Mouse (Mus musculus) urinary bladder, postnatal 14 days (tissue): ENCODE data around the gene Large1.
"Not testable (repeated sequence)": the region's sequence is repeated elsewhere in the genome, so short reads cannot be mapped to it uniquely, and the experiment has no call there.

ENCODE experiments used
- DNase-seq: peaks from one replicate; pipeline ENCODE4 v3.0.0; 2021; ENCODE audit warnings: low spot score

The Large1 gene

DNA sequence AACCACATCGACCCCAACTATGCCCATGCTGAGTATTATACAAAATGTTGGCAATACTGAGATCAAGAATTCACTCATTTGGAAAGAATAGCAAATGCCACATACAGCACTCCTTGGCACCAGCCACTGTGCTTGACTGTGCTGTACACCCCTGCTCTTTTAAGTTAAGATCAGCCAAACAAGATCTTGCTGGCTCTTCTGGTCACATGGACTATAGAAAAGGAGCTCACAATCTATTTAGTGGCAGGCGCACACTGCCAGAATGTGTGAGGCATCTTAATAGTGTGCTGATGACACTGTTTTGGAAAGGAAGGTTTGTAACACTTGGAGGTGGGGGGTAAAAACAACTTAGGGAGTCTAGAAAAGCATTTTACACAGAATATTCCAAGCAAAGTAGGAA, 337.0 kb downstream of the Large1 start:
- DNase-seq, result no peak

DNA sequence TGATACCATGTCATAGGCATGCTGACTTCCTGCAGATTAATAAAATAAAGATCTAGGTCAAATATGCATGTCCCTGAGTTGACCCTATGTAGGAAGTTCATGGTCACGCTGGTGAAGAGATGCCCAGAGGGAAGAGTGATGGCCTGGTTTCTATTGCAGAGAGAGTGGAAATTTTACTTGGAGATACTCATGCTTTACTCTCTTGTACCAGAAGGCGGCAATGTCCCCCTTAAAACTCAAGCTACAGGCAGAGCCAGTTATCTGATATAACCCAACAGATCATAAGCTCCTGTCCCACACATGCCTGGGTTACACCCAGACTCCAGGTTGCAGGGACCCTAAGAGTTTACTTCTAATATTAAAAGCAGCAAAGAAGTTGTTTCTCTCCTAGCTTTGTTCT, 345.9 kb downstream of the Large1 start:
- DNase-seq, result peak; percentile 16

GRCm38 (mm10) chr8:73003858-73004257, 349.5 kb downstream of the Large1 start:
- peak; percentile 35 for DNase-seq

DNA sequence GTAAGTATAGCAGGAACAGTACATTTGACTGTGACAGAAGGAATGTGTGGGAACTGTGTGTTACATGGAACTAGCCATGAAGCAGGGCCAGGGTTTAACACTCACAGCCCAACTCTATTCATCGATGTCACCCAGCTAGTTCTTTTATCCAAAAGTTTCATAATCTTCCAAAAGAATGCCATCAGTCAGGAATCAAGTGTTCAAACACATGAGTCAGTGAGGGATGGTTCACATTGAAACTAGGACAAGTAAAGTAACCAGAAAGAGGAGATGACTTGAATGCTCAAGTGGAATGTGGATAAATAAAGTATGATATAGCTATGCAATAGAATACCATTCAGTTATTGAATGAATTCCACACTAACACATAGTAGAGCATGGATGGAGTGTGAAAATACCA, 359.5 kb downstream of the Large1 start:
- no peak for DNase-seq

DNA sequence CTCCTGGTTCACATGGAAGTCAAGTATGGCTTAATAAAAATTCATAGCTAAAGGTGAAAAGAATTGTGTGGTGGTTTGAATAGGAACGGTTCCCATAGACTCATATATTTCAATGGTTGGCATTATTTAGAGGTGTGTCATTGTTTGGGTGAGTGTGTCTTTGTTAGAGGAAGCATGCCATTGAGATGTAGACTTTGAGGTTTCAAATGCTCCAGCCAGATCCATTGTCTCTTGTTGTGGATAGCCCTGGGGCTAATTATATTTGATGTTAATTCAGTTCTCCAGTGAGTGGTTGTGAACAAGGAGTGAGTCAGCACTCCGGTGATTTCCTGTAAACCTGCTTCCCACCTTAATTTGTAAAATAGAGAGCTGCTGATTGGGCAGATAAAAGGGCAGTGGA, 362.9 kb downstream of the Large1 start:
- DNase-seq, result no peak

- no peak for DNase-seq
These were observed 370.5 kb downstream of the Large1 start for GRCm38 (mm10) chr8:72982832-72983231.

GRCm38 (mm10) chr8:72955074-72955473, 398.3 kb downstream of the Large1 start:
- no peak for DNase-seq

GRCm38 (mm10) chr8:72941393-72941792, 411.9 kb downstream of the Large1 start:
- not testable (repeated sequence) for DNase-seq

- DNase-seq, result no peak
These were observed 434.0 kb downstream of the Large1 start for GRCm38 (mm10) chr8:72919182-72919902.

DNA sequence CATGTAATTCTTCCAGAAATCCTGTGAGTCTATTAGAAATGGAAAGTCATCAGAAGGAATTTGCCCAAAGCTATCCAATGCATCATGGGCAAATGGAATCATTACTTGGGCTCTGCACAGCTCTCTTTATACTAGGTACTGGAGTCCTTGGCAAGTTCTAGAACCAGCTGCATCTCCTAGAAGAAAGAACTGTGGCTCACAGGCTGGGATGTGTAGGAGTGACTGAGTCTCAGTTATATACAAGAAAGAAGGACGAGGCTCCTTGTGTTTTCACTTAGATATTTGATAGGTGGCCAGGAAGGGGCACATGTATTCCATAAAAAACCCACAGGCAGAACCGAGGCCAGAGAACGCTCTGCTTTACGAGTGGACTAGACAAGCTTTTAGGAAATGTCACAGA, 447.8 kb downstream of the Large1 start:
- DNase-seq, result no peak

GRCm38 (mm10) chr8:72901591-72901990, 451.7 kb downstream of the Large1 start:
- DNase-seq, result no peak

GRCm38 (mm10) chr8:72899321-72899720, 454.0 kb downstream of the Large1 start:
- no peak for DNase-seq

DNA sequence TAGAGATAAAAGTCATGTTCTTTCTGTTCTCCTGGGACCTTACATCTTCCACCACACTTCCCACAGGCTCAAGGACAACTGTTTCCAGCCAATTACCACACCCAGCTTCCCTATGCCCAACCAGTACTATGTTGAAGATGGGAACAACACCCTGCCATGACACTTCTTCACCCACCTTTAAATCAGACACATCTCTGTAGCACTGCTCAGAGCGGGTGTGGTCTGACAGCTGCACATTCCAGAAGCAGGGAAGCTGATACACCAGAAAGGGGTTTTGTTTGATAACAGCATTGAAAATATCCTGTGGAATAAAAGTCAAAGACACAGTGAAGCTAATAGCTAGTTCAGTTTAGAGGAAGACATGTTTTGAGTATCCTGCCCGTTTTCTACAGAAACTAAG, 470.3 kb downstream of the Large1 start:
- DNase-seq, result no peak

- DNase-seq, result no peak
These were observed 479.9 kb downstream of the Large1 start for GRCm38 (mm10) chr8:72873411-72873810.

DNA sequence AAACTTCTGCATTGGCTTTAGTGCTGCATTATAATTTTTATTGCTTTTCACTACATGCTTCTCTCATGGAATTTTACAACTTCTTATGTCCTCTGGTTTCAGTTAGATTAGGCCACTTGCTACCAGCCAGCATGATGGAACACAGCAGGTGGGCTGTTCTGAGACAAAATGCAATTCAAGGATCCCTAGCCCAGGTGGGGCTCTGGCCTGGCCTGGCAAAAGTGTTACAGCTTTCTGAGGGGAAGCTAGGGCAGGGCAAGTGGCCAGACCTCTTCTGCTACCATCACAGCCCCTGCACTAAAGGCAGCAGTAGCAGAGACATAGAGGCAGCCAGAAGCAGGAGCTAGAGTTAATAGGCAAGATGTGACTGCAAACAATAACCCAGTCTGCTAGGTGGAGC, 506.5 kb downstream of the Large1 start:
- no peak for DNase-seq

GRCm38 (mm10) chr8:72835863-72836262, 517.5 kb downstream of the Large1 start:
- no peak for DNase-seq

DNA sequence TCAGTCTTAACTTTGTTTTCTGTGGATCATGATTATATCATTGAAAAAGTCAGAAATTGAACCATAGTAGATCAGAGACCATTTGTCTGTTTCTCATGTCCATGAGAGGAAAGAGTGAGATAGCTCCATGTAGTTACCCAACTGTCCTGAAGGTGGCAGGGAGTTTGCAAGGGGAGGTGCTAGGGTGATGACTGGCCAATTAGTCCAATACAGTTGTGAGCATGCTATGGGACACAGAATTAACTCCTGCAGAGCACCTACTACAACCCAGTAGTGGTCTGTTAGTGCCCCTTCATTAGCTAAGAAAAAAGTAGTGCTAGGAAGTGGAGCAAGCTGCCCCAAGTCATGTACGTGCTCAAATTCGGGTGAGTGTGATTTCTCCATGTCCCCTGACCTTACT, 520.2 kb downstream of the Large1 start:
- no peak for DNase-seq

DNA sequence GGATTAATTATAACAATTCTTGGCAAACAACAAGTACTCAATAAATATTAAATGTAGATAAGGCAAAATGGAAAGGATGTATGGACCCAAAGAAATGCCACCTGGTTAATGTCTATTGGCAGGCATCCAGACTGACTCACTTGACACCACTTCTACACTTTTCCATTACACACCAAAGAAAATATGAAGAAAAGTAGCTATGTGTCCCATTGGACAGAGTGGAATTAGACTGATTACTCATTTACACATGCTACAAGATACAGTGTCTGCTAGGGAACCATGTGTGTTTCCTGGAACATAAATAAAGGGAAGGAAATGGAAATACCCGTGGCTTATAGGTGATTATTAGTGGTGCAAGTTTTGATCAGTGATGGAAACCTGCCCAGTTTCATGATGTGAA, 521.0 kb downstream of the Large1 start:
- DNase-seq, result no peak

DNA sequence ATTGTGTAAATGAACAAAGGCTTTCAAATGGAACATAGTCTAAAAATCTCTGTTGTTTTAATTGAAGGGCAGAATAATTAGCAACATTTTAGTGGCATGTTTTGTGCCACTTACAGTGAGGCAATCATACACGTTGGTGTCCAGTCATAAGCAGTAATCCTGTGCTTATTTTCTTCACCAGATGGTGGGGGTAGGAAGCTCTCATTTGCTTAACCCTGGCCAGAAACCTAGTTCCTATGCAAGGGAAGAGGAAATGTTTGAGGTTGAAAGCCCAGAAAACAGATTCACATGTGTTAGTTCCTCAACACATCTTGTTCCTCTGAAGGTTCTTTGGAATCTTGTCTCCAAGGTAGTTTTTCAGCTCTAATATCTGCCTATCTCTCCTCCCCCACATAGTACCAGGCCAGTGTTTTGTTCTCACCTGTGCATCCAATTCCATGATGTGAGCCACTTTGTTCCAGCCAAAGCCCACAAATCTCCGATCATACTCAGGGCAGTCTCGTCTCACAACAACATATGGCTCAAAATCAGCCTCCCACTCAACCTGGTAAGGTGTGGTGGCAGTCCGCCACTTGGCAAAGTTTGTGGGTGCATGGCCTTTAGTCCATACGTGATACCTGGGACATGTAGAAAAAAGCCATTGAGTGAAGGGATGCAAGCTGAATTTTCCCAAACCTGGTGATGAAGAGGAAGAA, 535.5 kb downstream of the Large1 start:
- DNase-seq, result no peak

DNA sequence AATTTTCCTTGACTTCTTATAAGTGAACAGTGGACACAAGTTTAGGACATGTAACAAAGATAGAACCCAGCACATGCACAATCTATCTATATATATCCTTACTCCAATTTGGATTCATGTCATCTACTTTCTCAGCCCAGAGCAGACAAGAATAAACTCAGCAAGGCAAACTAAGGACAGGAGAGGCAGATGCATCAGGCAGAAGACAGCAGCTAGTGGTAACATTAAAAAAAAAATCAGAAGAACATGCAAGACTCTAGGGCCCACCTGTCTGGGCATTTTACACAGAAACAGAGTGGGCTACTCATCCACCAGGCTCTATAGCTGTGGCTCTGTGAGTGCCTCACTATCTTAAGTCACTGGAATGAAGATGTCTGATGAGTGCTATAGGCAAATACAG, 536.7 kb downstream of the Large1 start:
- no peak for DNase-seq

- DNase-seq, result no peak
These were observed 537.7 kb downstream of the Large1 start for GRCm38 (mm10) chr8:72815681-72816080.

GRCm38 (mm10) chr8:72812690-72813089, 540.6 kb downstream of the Large1 start:
- DNase-seq, result no peak

GRCm38 (mm10) chr8:72801583-72801982, 551.8 kb downstream of the Large1 start:
- DNase-seq, result no peak

DNA sequence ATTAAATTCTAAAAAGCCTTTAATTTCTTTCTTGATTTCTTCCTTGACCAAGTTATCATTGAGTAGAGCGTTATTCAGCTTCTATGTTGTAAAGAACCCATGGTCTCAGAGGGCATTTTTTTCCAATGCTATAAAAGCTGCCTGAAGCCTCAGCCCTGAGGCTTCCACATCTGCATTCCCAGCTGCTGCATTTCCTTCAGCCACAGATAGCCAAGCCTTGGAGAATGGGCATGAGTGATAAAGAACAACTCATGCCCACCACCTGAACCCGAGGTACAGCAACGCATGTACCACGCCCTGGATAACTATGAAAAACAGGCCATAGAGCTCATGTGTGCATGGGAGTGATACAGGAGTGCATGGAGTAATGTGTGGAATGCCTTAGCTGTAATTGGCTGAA, 572.7 kb downstream of the Large1 start:
- DNase-seq, result no peak
